Mouse (Mus musculus): ENCODE results near the gene Ntn4. TPM values are rescaled to one million over a fixed set of nuclear protein-coding genes. Genes with fewer than 3 reads are reported as not detected.

Gene Ntn4
- polyA plus RNA-seq (2015; fragmentation: Nextera tagmentation; extraction: Ambion mirVana): 0.76 and 0.81 TPM in 2 replicates

GRCm38 (mm10) chr10:93640521-93640952 is at the start of gene Ntn4:
Ntn4 (plus strand) TSS chr10:93640681.
- peak; percentile 39 for ATAC-seq (ENCODE audit: low FRiP score, low TSS enrichment)
- 4% methylated on average over 25 of the region's 30 CpGs for WGBS
- 0 out of 2 replicates have a peak, but pooled peaks cover 6% of the 10 kb centered on the region for H3K4me1 ChIP-seq (replicated peaks; ENCODE audit: control insufficient read depth, insufficient read depth)
- no peaks in the 10 kb centered on the region for H3K9me3 ChIP-seq (ENCODE audit: control insufficient read depth, low read length)
- H3K9ac ChIP-seq (ENCODE audit: low read length): peak within 1 kb of the TSS; percentile 82
- H3K27me3 ChIP-seq (ENCODE audit: control insufficient read depth, insufficient read depth, low read length): no peaks in the 10 kb centered on the region
- H3K36me3 ChIP-seq (ENCODE audit: control insufficient read depth, insufficient read depth, low read length): no peaks in the 10 kb centered on the region
- H3K27ac ChIP-seq (replicated peaks): peak within 1 kb of the TSS; percentile 65
- TF ChIP-seq EP300 (optimal IDR thresholded peaks at IDR 0.05) (no peak), CTCF (IDR thresholded peaks at IDR 0.05; ENCODE audit: low read depth) (no peak)
- peak within 1 kb of the TSS; percentile 72 for H3K4me3 ChIP-seq (ENCODE audit: low read depth, low read length)
- peak within 1 kb of the TSS; percentile 100 for H3K4me2 ChIP-seq (replicated peaks; ENCODE audit: low read depth)
- DNase-seq (ENCODE audit: low spot score): no peak

GRCm38 (mm10) chr10:93592456-93592855 is 48.0 kb upstream of the Ntn4 start:
- Histone ChIP-seq H3K4me1 (replicated peaks; ENCODE audit: control insufficient read depth, insufficient read depth) (no peaks in the 10 kb centered on the region), H3K27me3 (ENCODE audit: control insufficient read depth, insufficient read depth, low read length) (no peaks in the 10 kb centered on the region), H3K4me2 (replicated peaks; ENCODE audit: low read depth) (no peak overlapping the region), H3K9ac (ENCODE audit: low read length) (no peak overlapping the region), H3K27ac (replicated peaks) (no peak overlapping the region), H3K36me3 (ENCODE audit: control insufficient read depth, insufficient read depth, low read length) (no peaks in the 10 kb centered on the region), H3K4me3 (ENCODE audit: low read depth, low read length) (no peak overlapping the region), H3K9me3 (ENCODE audit: control insufficient read depth, low read length) (no peaks in the 10 kb centered on the region)
- ATAC-seq (ENCODE audit: low FRiP score, low TSS enrichment) (no peak), DNase-seq (ENCODE audit: low spot score) (peak; percentile 38)
- TF ChIP-seq EP300 (optimal IDR thresholded peaks at IDR 0.05) (no peak), CTCF (IDR thresholded peaks at IDR 0.05; ENCODE audit: low read depth) (peak; percentile 59)
- 59% methylated on average over 12 of the region's 12 CpGs for WGBS

GRCm38 (mm10) chr10:93594022-93594482 is 46.4 kb upstream of the Ntn4 start:
- peak; percentile 50; the same call in 1 of the 2 replicates for ATAC-seq (ENCODE audit: low FRiP score, low TSS enrichment)
- peak; percentile 88 for TF ChIP-seq CTCF (IDR thresholded peaks at IDR 0.05; ENCODE audit: low read depth)
- TF ChIP-seq EP300 (optimal IDR thresholded peaks at IDR 0.05): no peak
- no peak overlapping the region; the same call in 1 of the 2 replicates for H3K9ac ChIP-seq (ENCODE audit: low read length)

GRCm38 (mm10) chr10:93595831-93596230 is 44.6 kb upstream of the Ntn4 start:
- H3K9ac ChIP-seq (ENCODE audit: low read length): no peak overlapping the region
- H3K36me3 ChIP-seq (ENCODE audit: control insufficient read depth, insufficient read depth, low read length): no peaks in the 10 kb centered on the region
- H3K4me1 ChIP-seq (replicated peaks; ENCODE audit: control insufficient read depth, insufficient read depth): no peaks in the 10 kb centered on the region
- no peaks in the 10 kb centered on the region for H3K27me3 ChIP-seq (ENCODE audit: control insufficient read depth, insufficient read depth, low read length)
- DNase-seq (ENCODE audit: low spot score) (no peak), ATAC-seq (ENCODE audit: low FRiP score, low TSS enrichment) (no peak)
- no peak overlapping the region for H3K4me2 ChIP-seq (replicated peaks; ENCODE audit: low read depth)
- TF ChIP-seq EP300 (optimal IDR thresholded peaks at IDR 0.05) (no peak), CTCF (IDR thresholded peaks at IDR 0.05; ENCODE audit: low read depth) (no peak)
- H3K27ac ChIP-seq (replicated peaks): no peak overlapping the region
- 54% methylated on average over 4 of the region's 4 CpGs for WGBS
- no peaks in the 10 kb centered on the region for H3K9me3 ChIP-seq (ENCODE audit: control insufficient read depth, low read length)
- no peak overlapping the region for H3K4me3 ChIP-seq (ENCODE audit: low read depth, low read length)

More at GRCm38 (mm10) chr10:93594022-93594482, 46.4 kb upstream of the Ntn4 start:
- Histone ChIP-seq H3K4me3 (ENCODE audit: low read depth, low read length) (peak overlapping the region; percentile 25), H3K4me1 (replicated peaks; ENCODE audit: control insufficient read depth, insufficient read depth) (no peaks in the 10 kb centered on the region), H3K27ac (replicated peaks) (no peak overlapping the region), H3K4me2 (replicated peaks; ENCODE audit: low read depth) (peak overlapping the region; percentile 64), H3K27me3 (ENCODE audit: control insufficient read depth, insufficient read depth, low read length) (no peaks in the 10 kb centered on the region), H3K9me3 (ENCODE audit: control insufficient read depth, low read length) (no peaks in the 10 kb centered on the region), H3K36me3 (ENCODE audit: control insufficient read depth, insufficient read depth, low read length) (no peaks in the 10 kb centered on the region)
- peak; percentile 87 for DNase-seq (ENCODE audit: low spot score)
- WGBS: 2% methylated on average over 22 of the region's 22 CpGs

GRCm38 (mm10) chr10:93596641-93597040 is 43.8 kb upstream of the Ntn4 start:
- WGBS: 77% methylated on average over 3 of the region's 3 CpGs
- H3K9me3 ChIP-seq (ENCODE audit: control insufficient read depth, low read length): no peaks in the 10 kb centered on the region
- DNase-seq (ENCODE audit: low spot score) (no peak), ATAC-seq (ENCODE audit: low FRiP score, low TSS enrichment) (no peak)
- no peak overlapping the region for H3K4me3 ChIP-seq (ENCODE audit: low read depth, low read length)
- no peak overlapping the region for H3K4me2 ChIP-seq (replicated peaks; ENCODE audit: low read depth)
- H3K9ac ChIP-seq (ENCODE audit: low read length): no peak overlapping the region
- no peaks in the 10 kb centered on the region for H3K27me3 ChIP-seq (ENCODE audit: control insufficient read depth, insufficient read depth, low read length)
- no peaks in the 10 kb centered on the region for H3K36me3 ChIP-seq (ENCODE audit: control insufficient read depth, insufficient read depth, low read length)
- no peak overlapping the region for H3K27ac ChIP-seq (replicated peaks)
- no peaks in the 10 kb centered on the region for H3K4me1 ChIP-seq (replicated peaks; ENCODE audit: control insufficient read depth, insufficient read depth)
- TF ChIP-seq EP300 (optimal IDR thresholded peaks at IDR 0.05): no peak
- TF ChIP-seq CTCF (IDR thresholded peaks at IDR 0.05; ENCODE audit: low read depth): no peak

GRCm38 (mm10) chr10:93602309-93602708 is 38.2 kb upstream of the Ntn4 start:
- Histone ChIP-seq H3K4me1 (replicated peaks; ENCODE audit: control insufficient read depth, insufficient read depth) (no peaks in the 10 kb centered on the region), H3K4me3 (ENCODE audit: low read depth, low read length) (no peak overlapping the region), H3K4me2 (replicated peaks; ENCODE audit: low read depth) (no peak overlapping the region), H3K27ac (replicated peaks) (no peak overlapping the region), H3K36me3 (ENCODE audit: control insufficient read depth, insufficient read depth, low read length) (no peaks in the 10 kb centered on the region), H3K9me3 (ENCODE audit: control insufficient read depth, low read length) (no peaks in the 10 kb centered on the region), H3K9ac (ENCODE audit: low read length) (no peak overlapping the region), H3K27me3 (ENCODE audit: control insufficient read depth, insufficient read depth, low read length) (no peaks in the 10 kb centered on the region)
- no peak for TF ChIP-seq EP300 (optimal IDR thresholded peaks at IDR 0.05)
- no peak for TF ChIP-seq CTCF (IDR thresholded peaks at IDR 0.05; ENCODE audit: low read depth)
- ATAC-seq (ENCODE audit: low FRiP score, low TSS enrichment) (no peak), DNase-seq (ENCODE audit: low spot score) (no peak)
- WGBS: 86% methylated on average over 5 of the region's 5 CpGs

All from stomach, postnatal 0 days (tissue).